Mouse (Mus musculus) C2C12 (cell line): ENCODE measurements around the gene Colgalt1.

Experiments
- CTCF ChIP-seq: IDR thresholded peaks from one replicate; pipeline ENCODE4 v1.5.1; 2011; ENCODE audit not compliant: control insufficient read depth, insufficient read depth, insufficient read length
- MAX ChIP-seq: IDR thresholded peaks from one replicate; pipeline ENCODE4 v1.6.1; 2011; ENCODE audit warnings: mild to moderate bottlenecking, control low read depth

- TF ChIP-seq CTCF (no peak), MAX (no peak)
Measured at GRCm38 (mm10) chr8:71598375-71598774, 12.4 kb upstream of the Colgalt1 start.
